Mouse (Mus musculus) erythroblast, embryonic 14.5 days (primary cell): ENCODE results near the gene 4930402H24Rik.

Experiments used
- GATA1 ChIP-seq: IDR thresholded peaks from 2 replicates; pipeline ENCODE4 v1.6.1; 2012; ENCODE audit warnings: low read length, inconsistent platforms, mixed read lengths
- TAL1 ChIP-seq: IDR thresholded peaks from 3 replicates; pipeline ENCODE4 v1.6.1; 2012; ENCODE audit warnings: low read length, inconsistent platforms, mixed read lengths

DNA sequence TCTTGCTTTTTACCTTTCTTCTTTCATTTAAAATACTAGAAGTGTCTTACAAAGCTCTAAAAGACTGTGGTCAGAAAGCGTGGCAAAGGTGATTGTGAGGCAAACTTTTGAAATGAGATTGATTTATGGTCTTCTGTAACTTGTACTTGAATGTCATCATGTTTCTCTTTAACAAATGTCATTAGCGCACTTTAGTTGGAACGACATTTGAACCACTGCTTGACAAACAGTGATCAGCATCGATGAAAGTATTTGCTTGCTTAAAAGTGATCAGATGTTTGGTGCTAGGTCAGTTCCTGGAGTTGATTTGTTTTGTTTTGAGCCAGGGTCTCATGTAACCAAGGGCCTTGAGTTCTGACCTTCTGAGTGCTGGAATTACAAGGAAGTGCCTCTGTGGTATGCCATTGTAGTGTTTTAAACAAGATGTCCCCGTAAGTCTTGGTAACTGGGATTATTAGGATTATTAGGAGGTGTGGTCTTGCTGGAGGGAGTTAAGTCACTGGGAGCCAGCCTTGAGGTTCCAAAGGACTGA lies 12.9 kb upstream of the 4930402H24Rik start:
- no peak for TF ChIP-seq TAL1
- no peak for TF ChIP-seq GATA1
